Mouse (Mus musculus) liver, embryonic 14.5 days (tissue): ENCODE measurements around the gene Slc35f3. TPM values are rescaled to one million over a fixed set of nuclear protein-coding genes. Genes with fewer than 3 reads are reported as not detected.

Experiments used
- ATAC-seq: fragments of 200-750 bp; cut with Nextera tagmentation; 2 replicates; pipeline ENCODE4 v1.8.0; 2017; ENCODE audit warnings: moderate number of reproducible peaks, mild to moderate bottlenecking, moderate library complexity; ENCODE audit not compliant: insufficient read depth
- DNase-seq, 3 experiments: peaks; one replicate each; pipeline ENCODE4 v3.0.0-alpha.2; 2012 to 2013; ENCODE audit warnings: low read depth in 3 of 3, low spot score in 3 of 3
- H3K27ac ChIP-seq: fragments of 300-500 bp; sonication (generic); 2 replicates; pipeline ENCODE4 v1.5.1; 2014; ENCODE audit warnings: moderate library complexity, mild to moderate bottlenecking, control low read depth, inconsistent platforms
- H3K27me3 ChIP-seq: fragments of 300-500 bp; sonication (generic); 2 replicates; pipeline ENCODE4 v1.6.1; 2014; ENCODE audit warnings: mild to moderate bottlenecking, low read length, moderate library complexity; ENCODE audit not compliant: control insufficient read depth, insufficient read depth
- H3K36me3 ChIP-seq: fragments of 300-500 bp; sonication (generic); replicated peaks from 2 replicates; pipeline ENCODE4 v1.6.1; 2014; ENCODE audit warnings: low read depth; ENCODE audit not compliant: control insufficient read depth, insufficient read depth
- H3K4me1 ChIP-seq, 2 experiments: fragments of 200-500 bp in 1 of 2; fragments of 300-500 bp in 1 of 2; sonication (generic) in 1 of 2; replicated peaks; 2 replicates each; pipeline ENCODE4 v1.6.1; 2012 to 2014; ENCODE audit warnings: antibody characterized with exemption in 1 of 2, inconsistent platforms in 1 of 2, low read length in 1 of 2; ENCODE audit not compliant: control insufficient read depth in 2 of 2, insufficient read depth in 2 of 2
- H3K4me2 ChIP-seq: fragments of 300-500 bp; sonication (generic); 2 replicates; pipeline ENCODE4 v1.6.1; 2014; ENCODE audit warnings: low read depth, mild to moderate bottlenecking, control low read depth, moderate library complexity
- H3K4me3 ChIP-seq, 2 experiments: fragments of 200-500 bp in 1 of 2; fragments of 300-500 bp in 1 of 2; sonication (generic) in 1 of 2; 2 replicates each; pipeline ENCODE4 v1.5.1; 2012 to 2014; ENCODE audit warnings: low read depth in 2 of 2, low read length in 2 of 2, mild to moderate bottlenecking in 2 of 2, control low read depth in 1 of 2, inconsistent platforms in 1 of 2, moderate library complexity in 1 of 2; ENCODE audit not compliant: insufficient read depth in 1 of 2
- H3K9ac ChIP-seq: fragments of 300-500 bp; sonication (generic); replicated peaks from 2 replicates; pipeline ENCODE4 v1.6.1; 2014; ENCODE audit warnings: mild to moderate bottlenecking, control low read depth, moderate library complexity
- H3K9me3 ChIP-seq: fragments of 300-500 bp; sonication (generic); 2 replicates; pipeline ENCODE4 v1.6.1; 2016; ENCODE audit warnings: low read length, mixed read lengths; ENCODE audit not compliant: control insufficient read depth
- CTCF ChIP-seq: IDR thresholded peaks from 2 replicates; pipeline ENCODE4 v1.5.1; 2016; ENCODE audit warnings: antibody characterized with exemption, low read depth, control low read depth
- EP300 ChIP-seq: IDR thresholded peaks from 2 replicates; pipeline ENCODE4 v1.6.1; 2016; ENCODE audit warnings: antibody characterized with exemption, low read depth
- WGBS: fragments of 180-500 bp; shearing (Covaris S2); extraction: QIAGEN DNeasy Blood & Tissue Kit; methylation state at CpG from one replicate; pipeline ENCODE4 v1.1.7; 2014; ENCODE audit not compliant: insufficient replicate concordance; 5-methylcytosine and 5-hydroxymethylcytosine counted together
- polyA plus RNA-seq, 2 experiments: library from polyadenylated mRNA; depleted of rRNA in 1 of 2; stranded (reverse) in 1 of 2; unstranded in 1 of 2; fragments of >200 nt; fragmentation: Nextera tagmentation in 1 of 2; extraction: Ambion mirVana in 1 of 2; gene quantifications; 2 replicates each; pipeline versions ENCODE4 v1.2.1 to v1.2.3; 2012 to 2014

The Slc35f3 gene
- polyA plus RNA-seq (2012; rRNA removed) (not detected in 2 replicates), polyA plus RNA-seq (2014; fragmentation: Nextera tagmentation; extraction: Ambion mirVana) (not detected in 2 replicates)

GRCm38 (mm10) chr8:126298296-126299093, at the start of gene Slc35f3:
TSS of gene Slc35f3 (plus strand) at chr8:126298558.
- H3K4me2 ChIP-seq = peak within 1 kb of the TSS; percentile 27
- no peaks in the 10 kb centered on the region for H3K36me3 ChIP-seq
- H3K9ac ChIP-seq = no peak within 1 kb of the TSS
- no peaks in the 10 kb centered on the region for H3K4me1 ChIP-seq
- DNase-seq (no peak), ATAC-seq (no peak)
- no peak within 1 kb of the TSS for H3K4me3 ChIP-seq
- no peaks in the 10 kb centered on the region for H3K9me3 ChIP-seq
- TF ChIP-seq EP300 = no peak
- no peak for TF ChIP-seq CTCF
- H3K27ac ChIP-seq = no peak within 1 kb of the TSS
- 2% methylated on average over 66 of the region's 72 CpGs for WGBS
- peaks cover 10% of the 10 kb centered on the region for H3K27me3 ChIP-seq

- TF ChIP-seq EP300 = no peak
- no peak for TF ChIP-seq CTCF
- DNase-seq = no peak
- Histone ChIP-seq H3K36me3 (no peaks in the 10 kb centered on the region), H3K4me3 (no peak overlapping the region), H3K27me3 (no peaks in the 10 kb centered on the region), H3K9ac (no peak overlapping the region), H3K27ac (no peak overlapping the region), H3K4me1 (no peaks in the 10 kb centered on the region), H3K4me2 (no peak overlapping the region), H3K9me3 (no peaks in the 10 kb centered on the region)
- 59% methylated on average over 4 of the region's 4 CpGs for WGBS
- no peak for ATAC-seq
These were observed 47.9 kb upstream of the Slc35f3 start for GRCm38 (mm10) chr8:126250486-126250885.

- no peak for TF ChIP-seq CTCF
- no peak for TF ChIP-seq EP300
- Histone ChIP-seq H3K4me2 (no peak overlapping the region), H3K9me3 (no peaks in the 10 kb centered on the region), H3K36me3 (no peaks in the 10 kb centered on the region), H3K4me3 (no peak overlapping the region), H3K27me3 (no peaks in the 10 kb centered on the region), H3K4me1 (no peaks in the 10 kb centered on the region), H3K27ac (no peak overlapping the region), H3K9ac (no peak overlapping the region)
- no peak for ATAC-seq
- WGBS = 36% methylated on average over 9 of the region's 9 CpGs
- no peak for DNase-seq
These were observed 41.6 kb upstream of the Slc35f3 start for GRCm38 (mm10) chr8:126256585-126257391.

- no peak overlapping the region for H3K4me2 ChIP-seq
- 42% methylated on average over 8 of the region's 8 CpGs for WGBS
These were observed 41.0 kb upstream of the Slc35f3 start for GRCm38 (mm10) chr8:126257392-126257681.

GRCm38 (mm10) chr8:126258175-126258781, 40.1 kb upstream of the Slc35f3 start:
- TF ChIP-seq CTCF = peak; percentile 71
- TF ChIP-seq EP300 = no peak
- Histone ChIP-seq H3K36me3 (no peaks in the 10 kb centered on the region), H3K9me3 (no peaks in the 10 kb centered on the region), H3K4me1 (no peaks in the 10 kb centered on the region), H3K9ac (no peak overlapping the region), H3K4me3 (no peak overlapping the region), H3K27me3 (no peaks in the 10 kb centered on the region), H3K4me2 (no peak overlapping the region), H3K27ac (no peak overlapping the region)
- no peak for DNase-seq
- WGBS = 2% methylated on average over 15 of the region's 15 CpGs
- ATAC-seq = no peak

More at GRCm38 (mm10) chr8:126257392-126257681, 41.0 kb upstream of the Slc35f3 start:
- Histone ChIP-seq H3K9me3 (no peaks in the 10 kb centered on the region), H3K4me3 (no peak overlapping the region), H3K4me1 (no peaks in the 10 kb centered on the region), H3K9ac (no peak overlapping the region), H3K36me3 (no peaks in the 10 kb centered on the region), H3K27me3 (no peaks in the 10 kb centered on the region), H3K27ac (no peak overlapping the region)
- ATAC-seq (no peak), DNase-seq (no peak)
- TF ChIP-seq EP300 = no peak
- no peak for TF ChIP-seq CTCF
